Mouse (Mus musculus) myocyte (in vitro differentiated cells): Measurements from ENCODE around the gene Naip1.

Source experiments
- CEBPB ChIP-seq: IDR thresholded peaks from 2 replicates; pipeline ENCODE4 v1.6.1; 2011; ENCODE audit warnings: mild to moderate bottlenecking, moderate library complexity; ENCODE audit not compliant: poor library complexity, insufficient read depth, severe bottlenecking
- E2F4 ChIP-seq: IDR thresholded peaks from one replicate; pipeline ENCODE4 v1.6.1; 2011; ENCODE audit warnings: mild to moderate bottlenecking, control low read depth, moderate library complexity; ENCODE audit not compliant: insufficient read depth
- MAX ChIP-seq: IDR thresholded peaks from one replicate; pipeline ENCODE4 v1.6.1; 2011; ENCODE audit warnings: low read depth, mild to moderate bottlenecking, control low read depth
- MYOD1 ChIP-seq, 3 experiments: IDR thresholded peaks; one replicate each; pipeline ENCODE4 v1.6.1; 2011; ENCODE audit warnings: control low read depth in 2 of 3, low read depth in 2 of 3, mild to moderate bottlenecking in 2 of 3, moderate library complexity in 1 of 3; ENCODE audit not compliant: insufficient read length in 2 of 3, control insufficient read depth in 1 of 3
- MYOG ChIP-seq, 3 experiments: IDR thresholded peaks; one replicate each; pipeline ENCODE4 v1.6.1; 2011; ENCODE audit warnings: control low read depth in 2 of 3, low read depth in 2 of 3, mild to moderate bottlenecking in 2 of 3; ENCODE audit not compliant: insufficient read length in 2 of 3, control insufficient read depth in 1 of 3, insufficient read depth in 1 of 3
- POLR2A ChIP-seq: IDR thresholded peaks from one replicate; pipeline ENCODE4 v1.6.1; 2011; ENCODE audit warnings: low read depth, mild to moderate bottlenecking, control low read depth, moderate library complexity; ENCODE audit not compliant: insufficient read length
- POLR2AphosphoS2 ChIP-seq: IDR thresholded peaks from one replicate; pipeline ENCODE4 v1.6.1; 2011; ENCODE audit warnings: low read depth, control low read depth; ENCODE audit not compliant: insufficient read length
- REST ChIP-seq: IDR thresholded peaks from one replicate; pipeline ENCODE4 v1.6.1; 2011; ENCODE audit warnings: mild to moderate bottlenecking, control low read depth, moderate library complexity; ENCODE audit not compliant: insufficient read depth, insufficient read length
- SRF ChIP-seq: IDR thresholded peaks from one replicate; pipeline ENCODE4 v1.6.1; 2011; ENCODE audit warnings: low read depth; ENCODE audit not compliant: control insufficient read depth, insufficient read length
- TCF12 ChIP-seq: IDR thresholded peaks from one replicate; pipeline ENCODE4 v1.6.1; 2011; ENCODE audit warnings: mild to moderate bottlenecking, control low read depth; ENCODE audit not compliant: poor library complexity, insufficient read depth, severe bottlenecking
- TCF3 ChIP-seq: IDR thresholded peaks from one replicate; pipeline ENCODE4 v1.6.1; 2011; ENCODE audit warnings: low read depth, control low read depth; ENCODE audit not compliant: insufficient read length
- USF1 ChIP-seq: IDR thresholded peaks from one replicate; pipeline ENCODE4 v1.6.1; 2011; ENCODE audit warnings: low read depth, mild to moderate bottlenecking, control low read depth, moderate library complexity

- no peak for TF ChIP-seq POLR2AphosphoS2
- no peak for TF ChIP-seq MYOD1 (IDR thresholded peaks at IDR 0.05; ENCODE audit: control insufficient read depth in 1 of 3, insufficient read length in 2 of 3, low read depth in 2 of 3)
- no peak for TF ChIP-seq POLR2A
- no peak for TF ChIP-seq USF1
- TF ChIP-seq MAX, result no peak
- no peak for TF ChIP-seq TCF12
- TF ChIP-seq E2F4, result no peak
- no peak for TF ChIP-seq TCF3
- no peak for TF ChIP-seq MYOG (IDR thresholded peaks at IDR 0.05; ENCODE audit: control insufficient read depth in 1 of 3, insufficient read depth in 1 of 3, insufficient read length in 2 of 3, low read depth in 2 of 3)
- TF ChIP-seq CEBPB, result no peak
- TF ChIP-seq SRF, result no peak
- TF ChIP-seq REST, result no peak
These were observed 42.7 kb upstream of the Naip1 start for GRCm38 (mm10) chr13:100495337-100495736.
